In the genomic region with DNA sequence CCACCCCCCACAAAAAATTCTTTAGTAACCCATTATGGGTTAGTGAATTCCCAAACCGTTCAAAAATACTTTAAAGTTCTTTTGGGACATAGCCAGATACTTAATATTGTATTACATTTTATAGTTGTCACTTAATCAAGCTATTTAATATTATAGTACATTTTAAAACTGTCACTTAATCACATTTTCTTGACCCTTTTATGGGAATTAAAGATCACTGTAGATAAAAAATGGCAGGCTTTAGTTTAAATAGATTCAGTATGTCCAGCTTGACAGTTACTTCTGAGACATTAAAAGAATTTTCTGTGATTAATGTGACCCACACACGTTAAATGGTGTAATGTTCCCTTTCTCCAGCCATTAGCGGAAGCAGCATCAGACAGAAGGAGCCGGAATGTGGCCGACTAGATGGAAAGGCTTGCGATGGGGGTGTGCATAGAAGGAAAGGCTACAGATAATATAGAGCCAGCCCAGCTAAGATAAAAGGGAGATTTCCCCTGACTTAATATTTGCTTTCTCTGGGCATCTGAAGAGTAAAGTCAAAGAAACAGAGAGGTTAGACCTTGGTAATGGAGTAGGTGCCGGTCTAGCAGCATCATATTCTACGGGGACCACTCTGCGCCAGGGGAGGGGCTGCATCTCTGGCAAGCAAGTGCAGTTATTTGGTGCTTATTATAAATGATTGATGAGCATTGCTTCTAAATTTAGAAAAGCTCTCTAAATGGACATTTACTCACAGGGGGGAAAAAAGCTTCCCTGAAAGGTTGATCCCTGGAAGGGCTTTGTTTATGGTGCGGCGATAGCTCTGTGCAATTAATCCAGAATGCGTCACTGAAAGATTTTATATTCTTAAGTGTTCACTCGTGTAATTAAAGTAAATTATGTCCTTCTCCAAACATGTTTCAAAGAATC, we compare ENCODE assay signal across 12 mouse cellular contexts.
DNase-seq lines count a peak whose midpoint lies in the region; ATAC-seq lines count a peak whose summit lies in the region.
"Had no signal": no experiment of that assay in that cellular context is flagged by ENCODE, and none has a peak within 500 bp of the region (broad histone marks: within the 10 kb centered on the region; RNA-seq: fewer than 3 reads in every experiment).

No protein-coding gene starts in this region.

- H3K27ac ChIP-seq in kidney, embryonic 14.5 days (ENCODE audit: low read depth, low read length) = peak overlapping the region; percentile 2; the same call in 1 of the 2 replicates
- peak overlapping the region; percentile 65; the same call in 1 of the 2 replicates for H3K27ac ChIP-seq in hindbrain, embryonic 14.5 days
- no peak overlapping the region for H3K27ac ChIP-seq in midbrain, embryonic 13.5 days
- no peak overlapping the region for H3K27ac ChIP-seq in liver, embryonic 11.5 days (ENCODE audit: low read depth, low read length)

- 28% methylated on average over 13 of the region's 13 CpGs for WGBS in kidney, embryonic 14.5 days
- 31% methylated on average over 13 of the region's 13 CpGs for WGBS in hindbrain, embryonic 14.5 days
- 56% methylated on average over 13 of the region's 13 CpGs for whole genome bisulfite sequencing in midbrain, embryonic 13.5 days
- 55% methylated on average over 13 of the region's 13 CpGs for WGBS in liver, embryonic 11.5 days

- H3K36me3 ChIP-seq in kidney, embryonic 14.5 days (ENCODE audit: control insufficient read depth, insufficient read depth, low read length) = no peaks in the 10 kb centered on the region
- no peaks in the 10 kb centered on the region for H3K36me3 ChIP-seq in hindbrain, embryonic 14.5 days (replicated peaks; ENCODE audit: control insufficient read depth, insufficient read depth)
- H3K36me3 ChIP-seq in midbrain, embryonic 13.5 days = no peaks in the 10 kb centered on the region
- H3K36me3 ChIP-seq in liver, embryonic 11.5 days (ENCODE audit: control insufficient read depth, insufficient read depth, low read length) = no peaks in the 10 kb centered on the region
- H3K36me3 ChIP-seq: heart, embryonic 12.5 days had no signal

- no peaks in the 10 kb centered on the region for H3K9me3 ChIP-seq in kidney, embryonic 14.5 days (ENCODE audit: control insufficient read depth, low read length)
- H3K9me3 ChIP-seq in hindbrain, embryonic 14.5 days (ENCODE audit: control insufficient read depth, low read length) = no peaks in the 10 kb centered on the region
- H3K9me3 ChIP-seq in midbrain, embryonic 13.5 days = no peaks in the 10 kb centered on the region
- H3K9me3 ChIP-seq in liver, embryonic 11.5 days (ENCODE audit: control insufficient read depth, low read length) = no peaks in the 10 kb centered on the region
- H3K9me3 ChIP-seq: heart, embryonic 12.5 days had no signal

- no peaks in the 10 kb centered on the region for H3K27me3 ChIP-seq in kidney, embryonic 14.5 days (ENCODE audit: control insufficient read depth, insufficient read depth, low read length)
- no peaks in the 10 kb centered on the region for H3K27me3 ChIP-seq in hindbrain, embryonic 14.5 days (ENCODE audit: control insufficient read depth, insufficient read depth, low read length)
- H3K27me3 ChIP-seq in midbrain, embryonic 13.5 days = no peaks in the 10 kb centered on the region
- no peaks in the 10 kb centered on the region for H3K27me3 ChIP-seq in liver, embryonic 11.5 days (replicated peaks; ENCODE audit: control insufficient read depth, insufficient read depth, low read length)
- H3K27me3 ChIP-seq: heart, embryonic 12.5 days had no signal

- H3K4me3 ChIP-seq in kidney, embryonic 14.5 days (ENCODE audit: low read length) = no peak overlapping the region
- H3K4me3 ChIP-seq in hindbrain, embryonic 14.5 days (replicated peaks; ENCODE audit: low read length) = peak overlapping the region; percentile 18
- H3K4me3 ChIP-seq in midbrain, embryonic 13.5 days (replicated peaks) = no peak overlapping the region; the same call in 1 of the 2 replicates
- no peak overlapping the region for H3K4me3 ChIP-seq in liver, embryonic 11.5 days (ENCODE audit: low read depth, low read length)
- H3K4me3 ChIP-seq: heart, embryonic 12.5 days had no signal

- ATAC-seq in kidney, embryonic 14.5 days (ENCODE audit: low FRiP score, low TSS enrichment) = peak; percentile 71; the same call in 1 of the 2 replicates
- ATAC-seq in hindbrain, embryonic 14.5 days (ENCODE audit: low FRiP score) = peak; percentile 68
- peak; percentile 69 for ATAC-seq in midbrain, embryonic 13.5 days
- ATAC-seq in liver, embryonic 11.5 days (replicated peaks; ENCODE audit: low FRiP score) = no peak

- H3K9ac ChIP-seq in kidney, embryonic 14.5 days (ENCODE audit: low read depth, low read length) = no peak overlapping the region
- peak overlapping the region; percentile 42; the same call in 1 of the 2 replicates for H3K9ac ChIP-seq in hindbrain, embryonic 14.5 days
- H3K9ac ChIP-seq in midbrain, embryonic 13.5 days (replicated peaks) = 0 out of 2 replicates have a peak overlapping the region, but pooled peaks have one; percentile 1
- no peak overlapping the region for H3K9ac ChIP-seq in liver, embryonic 11.5 days (ENCODE audit: low read depth, low read length)
- H3K9ac ChIP-seq: heart, embryonic 12.5 days had no signal

- H3K4me2 ChIP-seq in kidney, embryonic 14.5 days (replicated peaks; ENCODE audit: low read depth, low read length) = no peak overlapping the region; the same call in 1 of the 2 replicates
- peak overlapping the region; percentile 51 for H3K4me2 ChIP-seq in hindbrain, embryonic 14.5 days (replicated peaks)
- H3K4me2 ChIP-seq in midbrain, embryonic 13.5 days (replicated peaks) = peak overlapping the region; percentile 25
- H3K4me2 ChIP-seq in liver, embryonic 11.5 days = no peak overlapping the region; the same call in 1 of the 2 replicates
- H3K4me2 ChIP-seq: heart, embryonic 12.5 days had no signal

- no peaks in the 10 kb centered on the region for H3K4me1 ChIP-seq in kidney, embryonic 14.5 days (ENCODE audit: control insufficient read depth, insufficient read depth, low read length)
- H3K4me1 ChIP-seq in hindbrain, embryonic 14.5 days (replicated peaks; ENCODE audit: control insufficient read depth, insufficient read depth, low read length) = peaks cover 10% of the 10 kb centered on the region
- peaks cover 15% of the 10 kb centered on the region for H3K4me1 ChIP-seq in midbrain, embryonic 13.5 days (replicated peaks)
- no peaks in the 10 kb centered on the region for H3K4me1 ChIP-seq in liver, embryonic 11.5 days (replicated peaks; ENCODE audit: control insufficient read depth, insufficient read depth, low read length)
- H3K4me1 ChIP-seq: heart, embryonic 12.5 days had no signal

- DNase-seq in kidney, adult 8-10 months = no peak
- DNase-seq in embryo, embryonic 10 days (ENCODE audit: low spot score) = peak; percentile 43
- DNase-seq in hindbrain, embryonic 14.5 days (ENCODE audit: low spot score) = peak; percentile 51
- no peak for DNase-seq in liver, embryonic 11.5 days (ENCODE audit: low spot score)
- DNase-seq in right cerebral cortex, postnatal 4 days = no peak
- DNase-seq in frontal cortex, postnatal 25 days (ENCODE audit: low spot score in 2 of 2) = no peak
- DNase-seq: adrenal gland, postnatal 10 days; cerebellum, postnatal 10 days; lung, postnatal 36 days had no signal

Comparison
In these comparisons a context has a peak if more than half of its experiments do, and no peak if none do; other contexts are left out.
1. H3K27ac ChIP-seq: peak in kidney, embryonic 14.5 days (single experiment) and hindbrain, embryonic 14.5 days (single experiment); none in midbrain, embryonic 13.5 days (single experiment) and liver, embryonic 11.5 days (single experiment).
2. H3K4me2 ChIP-seq: peak in hindbrain, embryonic 14.5 days (single experiment) and midbrain, embryonic 13.5 days (single experiment); none in kidney, embryonic 14.5 days (single experiment) and liver, embryonic 11.5 days (single experiment).
3. H3K9ac ChIP-seq: peak in hindbrain, embryonic 14.5 days (single experiment) and midbrain, embryonic 13.5 days (single experiment); none in kidney, embryonic 14.5 days (single experiment) and liver, embryonic 11.5 days (single experiment).
4. DNase-seq: peak in embryo, embryonic 10 days (single experiment) and hindbrain, embryonic 14.5 days (single experiment); none in kidney, adult 8-10 months (0 of 2), liver, embryonic 11.5 days (single experiment), right cerebral cortex, postnatal 4 days (single experiment) and frontal cortex, postnatal 25 days (0 of 2).